Mouse (Mus musculus) heart, adult 2 months (tissue): ENCODE measurements around the gene Dnajc15.

Experiments
- EP300 ChIP-seq: fragments of 200-500 bp; IDR thresholded peaks from 2 replicates; pipeline ENCODE4 v1.6.1; 2011; ENCODE audit warnings: low read depth, low read length, control low read depth; ENCODE audit not compliant: insufficient read depth
- POLR2A ChIP-seq: fragments of 200-500 bp; IDR thresholded peaks from 2 replicates; pipeline ENCODE4 v1.6.1; 2011; ENCODE audit warnings: mild to moderate bottlenecking, low read depth, low read length, control low read depth; ENCODE audit not compliant: insufficient read depth

- TF ChIP-seq POLR2A (no peak), EP300 (no peak)
These were observed 49.8 kb downstream of the Dnajc15 start for GRCm38 (mm10) chr14:77825121-77825520.
